Mouse (Mus musculus): Measurements from ENCODE around the gene Robo2.

GRCm38 (mm10) chr16:73991212-73991611 lies 420.4 kb downstream of the Robo2 start:
- no peak for TF ChIP-seq CTCF (conservative IDR thresholded peaks at IDR 0.05; ENCODE audit: low read length)
- no peak for TF ChIP-seq NANOG (IDR thresholded peaks at IDR 0.05; ENCODE audit: borderline replicate concordance, low read length)
- TF ChIP-seq POU5F1 (IDR thresholded peaks at IDR 0.05; ENCODE audit: borderline replicate concordance, low read length): no peak

Measured in E14TG2a.4 (cell line).